Mouse (Mus musculus) gastrocnemius, adult 2 months (tissue): ENCODE measurements around the gene Pxylp1. TPM values are rescaled to one million over a fixed set of nuclear protein-coding genes. Genes with fewer than 3 reads are reported as not detected.

Source experiments
- DNase-seq: peaks from one replicate; pipeline ENCODE4 v3.0.0; 2022
- H3K27ac ChIP-seq: fragments of 200-600 bp; 2 replicates; pipeline ENCODE4 v1.8.1; 2022; ENCODE audit warnings: mild to moderate bottlenecking
- H3K4me3 ChIP-seq: fragments of 200-600 bp; 2 replicates; pipeline ENCODE4 v1.8.1; 2022; ENCODE audit warnings: mild to moderate bottlenecking, moderate library complexity
- CTCF ChIP-seq: fragments of 200-600 bp; IDR thresholded peaks from 2 replicates; pipeline ENCODE4 v1.8.1; 2022; ENCODE audit warnings: antibody characterized with exemption, mild to moderate bottlenecking, moderate library complexity
- intact Hi-C: fragments of 180-260 bp; cut with DNase I; formaldehyde crosslinking; loops from one replicate; pipeline ENCODE4 v1.15.1; 2025
- total RNA-seq, 2 experiments: library from RNA; stranded (reverse); gene quantifications; 2 replicates each; pipeline ENCODE4 v1.2.3; 2021

The Pxylp1 gene
- total RNA-seq, 2 experiments from 2014 or later, result 0.36 to 2.7 TPM

DNA sequence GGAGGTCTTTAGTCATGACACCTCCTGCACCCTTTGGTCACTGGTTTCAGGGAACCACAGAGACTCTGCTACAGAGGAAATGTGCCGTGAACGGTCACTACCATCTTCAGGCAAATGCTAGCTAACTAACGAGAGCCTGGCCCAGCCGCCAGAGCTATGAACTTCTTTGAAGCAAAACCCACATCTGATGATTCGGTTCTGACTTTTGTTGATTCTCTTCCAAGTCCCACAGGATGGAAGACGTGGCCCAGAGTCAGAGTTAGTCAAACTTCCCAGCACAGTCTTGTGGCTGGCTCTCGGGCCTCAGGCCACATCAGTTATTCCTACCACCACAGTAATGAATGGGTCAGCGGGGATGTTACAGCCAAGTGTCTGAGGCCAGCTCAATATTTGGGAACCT lies 46.1 kb downstream of the Pxylp1 start:
- Histone ChIP-seq H3K4me3 (no peak overlapping the region), H3K27ac (no peak overlapping the region)
- no peak for DNase-seq
- intact Hi-C loops, result no loop called here
- TF ChIP-seq CTCF, result no peak

DNA sequence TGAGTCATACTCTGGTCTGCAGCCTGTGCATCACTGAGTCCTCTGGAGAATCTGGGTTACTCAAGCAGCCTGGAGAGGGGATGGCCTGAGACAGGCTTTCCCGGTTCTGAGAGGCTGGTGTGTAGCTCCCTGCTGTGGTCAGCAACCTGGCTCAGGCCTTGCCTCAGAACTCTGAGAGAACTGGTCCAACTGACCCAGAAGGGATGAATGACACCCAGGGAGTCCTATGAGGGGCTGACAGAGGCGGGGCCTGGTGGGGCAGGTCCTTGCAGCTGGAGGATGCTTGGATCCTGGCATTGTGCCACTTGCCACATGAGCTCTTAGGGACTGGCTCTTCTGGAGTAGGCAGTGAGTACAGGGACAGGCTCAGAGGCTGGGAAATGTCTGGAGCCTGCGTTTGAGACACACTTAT lies 47.7 kb downstream of the Pxylp1 start:
- TF ChIP-seq CTCF, result no peak
- Histone ChIP-seq H3K4me3 (no peak overlapping the region), H3K27ac (peak overlapping the region; percentile 28; the same call in 1 of the 2 replicates)
- intact Hi-C loops, result no loop called here
- DNase-seq, result peak; percentile 86

DNA sequence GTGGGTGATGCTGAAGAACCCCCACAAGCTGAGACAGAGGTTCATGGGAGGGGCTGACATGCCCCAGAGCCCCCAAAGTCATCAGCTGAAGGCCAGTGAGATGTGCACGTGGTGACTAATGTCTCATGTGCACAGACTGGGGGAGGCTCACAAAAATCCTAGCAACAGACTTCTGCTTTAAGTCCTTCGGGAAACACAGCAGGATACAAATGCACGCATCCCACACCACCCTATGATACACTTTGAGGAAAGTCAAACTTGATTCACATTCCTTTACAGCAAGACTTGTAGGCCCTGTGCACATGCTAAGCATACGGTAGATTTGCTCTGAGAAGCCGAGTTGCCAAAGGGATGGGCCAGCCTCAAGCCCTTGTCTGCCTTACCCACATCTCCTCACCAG lies 53.1 kb downstream of the Pxylp1 start:
- no peak overlapping the region for H3K4me3 ChIP-seq
- no peak for DNase-seq
- TF ChIP-seq CTCF, result no peak
- intact Hi-C loops, result loop anchor here (2.0 kb wide), 1 partner anchor 49 kb away; no protein-coding TSS in a partner anchor
- H3K27ac ChIP-seq, result no peak overlapping the region

DNA sequence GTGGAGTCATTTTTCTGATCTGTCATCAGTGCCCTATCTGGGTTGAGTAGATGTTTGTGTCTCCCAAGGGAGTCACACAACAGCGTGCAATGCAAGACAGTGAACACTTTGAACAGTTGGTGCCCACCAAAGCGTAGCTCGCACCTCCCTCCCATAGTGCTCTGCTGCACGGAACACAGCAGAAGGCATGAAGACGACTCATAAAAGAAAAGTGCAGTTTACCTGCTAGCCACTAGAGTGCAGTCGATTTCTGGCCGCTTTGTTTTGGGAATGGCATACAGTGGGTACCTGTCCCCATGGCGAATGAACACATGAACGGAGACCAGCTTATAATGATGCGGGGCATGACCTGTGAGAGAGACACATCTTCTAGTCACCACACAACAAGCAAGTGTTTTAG lies 53.6 kb downstream of the Pxylp1 start:
- Histone ChIP-seq H3K27ac (no peak overlapping the region), H3K4me3 (peak overlapping the region; percentile 35)
- intact Hi-C loops, result loop anchor here (2.0 kb wide), 1 partner anchor 50 kb away; no protein-coding TSS in a partner anchor
- TF ChIP-seq CTCF, result peak; percentile 74
- no peak for DNase-seq

DNA sequence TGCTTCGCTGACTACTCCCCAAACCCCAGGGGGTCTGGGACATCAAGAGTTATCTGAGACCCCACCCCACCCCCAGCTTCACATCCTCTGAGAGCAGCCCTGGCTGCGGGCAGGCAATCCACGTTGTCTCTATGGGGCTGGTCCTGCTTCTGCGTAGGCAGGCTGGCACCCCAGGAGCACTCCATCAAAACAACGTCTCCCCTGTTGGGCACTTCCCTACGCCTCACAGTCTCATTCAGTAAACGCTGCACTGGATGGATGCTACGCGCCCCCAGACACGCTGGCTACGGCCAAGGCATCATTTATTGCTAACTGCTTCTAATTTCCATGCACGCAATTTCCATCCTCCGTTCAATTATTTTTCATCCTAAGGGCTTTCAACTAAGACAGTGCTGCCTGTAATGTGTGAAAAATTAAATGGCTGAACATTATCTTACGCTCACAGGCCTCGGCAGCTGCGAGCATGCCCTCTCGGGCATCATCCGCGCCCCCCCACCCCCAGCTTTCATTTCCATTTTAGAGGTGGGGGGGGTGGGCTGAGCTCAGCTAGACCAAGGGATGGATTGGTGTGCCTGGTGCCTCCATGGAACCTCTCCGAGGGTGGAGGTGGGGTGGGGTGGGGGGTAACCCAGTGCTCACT lies 54.6 kb downstream of the Pxylp1 start:
- H3K4me3 ChIP-seq, result no peak overlapping the region
- intact Hi-C loops, result loop anchor here (2.0 kb wide), 1 partner anchor 51 kb away; no protein-coding TSS in a partner anchor
- DNase-seq, result no peak
- H3K27ac ChIP-seq, result no peak overlapping the region
- no peak for TF ChIP-seq CTCF

DNA sequence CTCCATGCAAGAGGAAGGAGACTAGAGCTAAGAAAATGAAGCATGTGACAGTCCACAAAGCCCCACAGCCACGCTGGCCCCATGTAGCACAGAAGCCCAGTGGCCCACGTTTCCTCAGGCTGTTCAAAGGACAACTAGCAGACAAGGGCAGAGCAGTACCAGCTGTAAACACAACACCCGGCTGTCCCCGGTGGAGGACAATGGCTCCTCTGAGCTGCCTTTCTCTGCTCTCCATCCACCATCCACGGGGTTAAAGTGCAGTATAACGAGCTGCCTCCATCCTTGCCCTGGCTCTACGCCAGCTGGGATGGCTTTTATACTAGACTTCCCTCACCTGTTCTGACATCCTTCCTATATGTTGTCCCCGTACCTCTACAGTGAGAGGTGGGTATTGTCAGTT lies 55.5 kb downstream of the Pxylp1 start:
- DNase-seq, result no peak
- H3K27ac ChIP-seq, result no peak overlapping the region
- no peak for TF ChIP-seq CTCF
- no peak overlapping the region for H3K4me3 ChIP-seq
- intact Hi-C loops, result no loop called here

DNA sequence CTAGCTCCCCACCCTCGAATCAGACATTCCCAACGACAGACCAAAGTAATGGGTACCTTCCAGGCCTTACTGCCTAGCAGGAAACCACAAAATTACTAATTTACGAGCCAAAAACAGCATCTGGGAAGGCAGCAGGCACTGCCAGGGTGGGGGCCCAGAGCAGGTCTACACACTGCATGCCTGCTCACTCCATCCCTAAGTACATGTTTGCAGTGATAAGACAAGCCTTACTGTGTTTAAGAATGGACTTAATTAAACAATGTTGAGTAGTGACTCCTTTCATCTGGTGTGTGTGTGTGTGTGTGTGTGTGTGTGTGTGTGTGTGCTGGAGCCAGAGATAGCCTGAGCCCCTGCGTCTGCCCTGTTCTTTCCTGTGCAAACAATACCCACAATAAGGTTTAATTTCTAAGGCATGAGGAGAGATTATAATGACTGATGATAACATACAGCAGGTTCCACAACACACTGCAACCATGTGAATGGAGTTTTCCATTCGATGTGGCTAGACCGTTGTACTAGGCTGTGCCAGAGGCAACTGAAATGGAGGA lies 57.0 kb downstream of the Pxylp1 start:
- no peak overlapping the region for H3K4me3 ChIP-seq
- DNase-seq, result no peak
- TF ChIP-seq CTCF, result no peak
- intact Hi-C loops, result no loop called here
- H3K27ac ChIP-seq, result no peak overlapping the region

DNA sequence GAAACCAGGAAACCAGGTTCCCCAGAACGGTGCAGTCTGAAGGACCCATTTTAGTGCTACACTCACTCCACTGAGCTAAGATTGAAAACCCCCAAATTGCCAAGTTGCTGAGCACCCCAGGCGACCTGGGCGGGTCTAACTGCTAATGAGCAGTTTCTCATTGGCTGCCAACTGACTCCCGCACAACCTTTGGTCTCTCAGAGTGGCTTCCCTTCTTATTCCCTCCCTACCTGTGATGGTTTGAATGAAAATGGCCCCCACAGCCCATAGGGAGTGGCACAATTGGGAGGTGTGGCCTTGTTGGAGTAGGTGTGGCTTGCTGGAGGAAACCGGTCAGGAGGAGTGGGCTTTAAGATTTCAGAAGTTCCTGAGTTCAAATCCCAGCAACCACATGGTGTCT lies 58.9 kb downstream of the Pxylp1 start:
- H3K27ac ChIP-seq, result no peak overlapping the region
- no peak for DNase-seq
- TF ChIP-seq CTCF, result no peak
- H3K4me3 ChIP-seq, result no peak overlapping the region
- intact Hi-C loops, result no loop called here

DNA sequence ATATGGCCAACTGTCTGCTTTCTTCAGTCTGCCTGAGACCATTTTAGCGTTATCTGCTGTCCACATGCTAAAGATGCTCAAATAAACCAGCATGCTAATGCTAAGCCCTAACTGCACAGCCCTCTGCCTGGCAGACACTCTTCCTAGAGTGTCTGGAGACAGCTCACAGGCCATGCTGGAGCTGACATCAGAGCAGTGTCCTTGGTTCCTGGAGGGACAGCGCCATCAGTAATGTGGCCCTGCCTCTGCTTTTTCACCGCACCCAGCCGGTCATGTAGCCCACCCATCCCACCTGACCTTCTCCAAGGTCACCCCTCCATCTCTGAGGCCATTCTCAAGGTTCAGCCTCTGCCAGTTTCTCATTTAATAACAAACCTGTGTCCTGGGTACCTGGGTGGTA lies 60.0 kb downstream of the Pxylp1 start:
- no peak overlapping the region for H3K4me3 ChIP-seq
- no peak overlapping the region for H3K27ac ChIP-seq
- TF ChIP-seq CTCF, result no peak
- intact Hi-C loops, result no loop called here
- DNase-seq, result no peak

DNA sequence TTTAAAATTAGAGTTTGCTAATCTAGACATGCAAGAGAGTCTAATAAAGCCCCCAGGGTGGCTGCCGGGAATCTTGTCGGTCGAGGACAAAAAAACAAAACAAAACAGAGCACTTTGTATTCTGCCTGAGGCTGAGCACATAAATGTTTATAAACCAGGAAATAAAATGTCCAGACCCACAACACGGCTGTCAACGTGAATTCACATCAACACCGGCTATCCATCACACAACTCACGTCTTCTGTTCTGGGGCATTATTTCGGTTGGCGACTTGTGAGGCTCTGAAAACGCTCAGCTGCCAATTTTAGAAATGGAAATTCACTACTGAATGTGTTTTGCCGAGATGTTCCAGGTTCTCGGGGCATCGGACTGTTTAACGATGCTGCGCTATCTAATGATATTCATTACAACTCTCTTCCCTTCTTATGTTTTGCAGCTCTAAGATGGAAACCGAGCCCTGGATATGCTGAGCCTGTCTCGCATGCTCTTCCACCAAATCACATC lies 61.6 kb downstream of the Pxylp1 start:
- intact Hi-C loops, result no loop called here
- DNase-seq, result no peak
- TF ChIP-seq CTCF, result no peak
- no peak overlapping the region for H3K4me3 ChIP-seq
- no peak overlapping the region for H3K27ac ChIP-seq

DNA sequence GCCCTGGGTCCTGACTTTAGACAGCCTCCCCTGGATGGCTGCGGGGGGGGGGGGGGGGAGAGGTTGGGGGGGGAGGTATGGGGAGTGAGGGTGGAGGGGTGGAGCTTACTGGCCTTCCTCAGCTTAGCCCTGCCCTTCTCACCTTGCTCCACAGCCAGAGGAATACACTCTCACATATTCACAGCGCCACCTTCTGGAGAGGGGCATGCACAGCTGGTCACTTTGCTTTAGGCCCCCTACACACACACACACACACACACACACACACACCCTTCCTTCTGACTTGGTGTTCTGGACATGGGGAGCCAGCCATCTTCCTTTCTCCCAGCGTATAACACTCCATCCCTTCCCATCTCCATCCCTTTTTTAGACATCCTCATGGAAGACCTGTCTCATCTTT lies 62.8 kb downstream of the Pxylp1 start:
- no peak for TF ChIP-seq CTCF
- intact Hi-C loops, result no loop called here
- DNase-seq, result no peak
- Histone ChIP-seq H3K4me3 (no peak overlapping the region), H3K27ac (no peak overlapping the region)

DNA sequence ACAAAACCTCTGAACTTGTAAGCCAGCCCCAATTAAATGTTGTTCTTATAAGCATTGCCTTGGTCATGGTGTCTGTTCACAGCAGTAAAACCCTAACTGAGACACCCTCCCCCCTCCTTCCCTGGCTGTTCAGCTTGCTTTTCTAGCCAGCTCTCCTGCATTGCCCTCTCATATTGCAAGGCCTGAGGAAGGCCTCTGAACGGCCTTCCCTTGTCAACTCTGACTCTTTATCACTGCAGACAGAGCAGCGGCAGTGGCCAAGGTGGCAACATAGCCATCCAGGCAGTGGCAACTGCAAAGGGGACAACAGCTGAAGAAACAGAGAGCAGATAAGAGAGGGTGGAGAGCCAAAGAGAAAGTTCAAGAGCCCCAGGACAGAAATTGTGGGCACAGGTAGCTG lies 64.4 kb downstream of the Pxylp1 start:
- DNase-seq, result no peak
- Histone ChIP-seq H3K27ac (no peak overlapping the region; the same call in 1 of the 2 replicates), H3K4me3 (no peak overlapping the region)
- no peak for TF ChIP-seq CTCF
- intact Hi-C loops, result no loop called here

DNA sequence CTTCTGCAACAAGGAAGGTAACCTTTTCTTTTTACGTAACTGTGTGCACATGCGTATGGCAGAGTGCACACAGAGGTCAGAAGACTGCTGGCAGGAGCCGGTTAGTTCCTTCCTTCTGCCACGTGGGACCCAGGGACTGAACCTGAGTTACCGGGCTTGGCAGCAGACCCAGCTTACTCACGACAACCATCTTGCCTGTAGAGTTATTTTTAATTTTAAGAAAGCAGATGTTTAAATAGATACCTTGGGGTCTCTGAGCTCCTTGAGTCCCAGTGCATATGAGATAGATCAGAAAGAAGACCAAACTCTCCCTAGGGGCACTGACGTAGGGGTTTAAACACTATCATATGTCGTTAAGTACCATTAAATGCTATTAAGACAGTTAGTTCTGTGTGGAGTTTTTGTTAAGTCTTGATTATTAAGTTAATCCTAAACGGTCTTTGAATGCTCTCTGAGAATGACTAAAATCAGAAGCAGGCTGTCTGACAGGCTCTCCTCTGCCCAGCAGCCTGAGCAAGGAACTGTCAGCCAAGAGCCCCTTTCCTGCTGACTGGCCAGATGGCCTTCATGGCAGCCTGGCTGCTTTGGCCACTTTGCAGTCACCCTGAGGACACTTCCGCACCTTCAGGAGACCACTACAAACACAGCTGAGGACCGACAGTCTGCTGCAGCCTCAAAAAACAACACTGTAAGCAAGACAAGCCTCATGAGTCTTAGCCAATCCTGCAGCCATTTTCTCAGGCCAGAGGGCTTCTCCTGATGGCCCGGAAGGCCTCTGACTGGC lies 65.3 kb downstream of the Pxylp1 start:
- no peak for DNase-seq
- intact Hi-C loops, result no loop called here
- no peak for TF ChIP-seq CTCF
- H3K4me3 ChIP-seq, result no peak overlapping the region
- H3K27ac ChIP-seq, result no peak overlapping the region
